ENCODE assay signal across 26 mouse cellular contexts in the genomic region with DNA sequence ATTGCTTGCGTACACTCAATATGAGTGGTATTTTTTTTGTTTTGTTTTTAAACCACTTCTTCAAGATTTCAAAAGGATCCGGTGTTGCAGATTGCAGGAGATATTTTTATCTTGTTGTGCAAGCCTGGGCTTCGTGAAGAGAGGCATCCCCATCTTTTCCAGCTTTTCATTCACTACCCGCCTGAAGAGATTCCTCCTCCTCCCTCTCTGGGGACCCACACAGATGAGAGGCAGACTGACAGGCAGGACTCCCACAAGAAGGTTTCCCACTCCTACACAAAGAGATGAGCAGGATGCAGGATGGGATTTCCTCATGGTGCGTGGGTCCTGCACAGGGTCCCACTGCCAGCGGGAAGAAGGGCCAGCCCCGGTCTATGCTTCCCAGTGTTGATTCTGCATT.
A peak's percentile ranks its signal among the peaks of the same experiment; 100 is the strongest.
DNase-seq lines count a peak whose midpoint lies in the region; ATAC-seq lines count a peak whose summit lies in the region.
"Had no signal": no experiment of that assay in that cellular context is flagged by ENCODE, and none has a peak within 500 bp of the region (broad histone marks: within the 10 kb centered on the region; RNA-seq: fewer than 3 reads in every experiment).

No protein-coding gene starts in this region.

- H3K9ac ChIP-seq in midbrain, embryonic 16.5 days (ENCODE audit: low read depth, low read length), result no peak overlapping the region
- H3K9ac ChIP-seq in midbrain, embryonic 14.5 days (replicated peaks; ENCODE audit: low read length), result no peak overlapping the region
- H3K9ac ChIP-seq in hindbrain, embryonic 14.5 days, result no peak overlapping the region
- H3K9ac ChIP-seq: embryonic facial prominence, embryonic 13.5 days; heart, embryonic 15.5 days; limb, embryonic 13.5 days; neural tube, embryonic 15.5 days had no signal

- DNase-seq in frontal cortex, adult 2 months (ENCODE audit: extremely low spot score in 1 of 2, low spot score in 1 of 2), result peak; percentile 9 to 52
- DNase-seq in frontal cortex, postnatal 36 days (ENCODE audit: low spot score in 2 of 2), result no peak
- DNase-seq in layer of hippocampus, adult 11-12 months (ENCODE audit: low spot score), result peak; percentile 16
- no peak for DNase-seq in layer of hippocampus, postnatal 36 days
- DNase-seq in midbrain, embryonic 14.5 days, result no peak
- DNase-seq in hindbrain, embryonic 14.5 days (ENCODE audit: low spot score), result no peak
- DNase-seq in lung, adult 18-20 months, result no peak
- DNase-seq: adrenal gland, postnatal 14 days; cerebellum, adult 18-20 months; cerebellum, postnatal 10 days; gastrocnemius, postnatal 10 days; heart, postnatal 36 days; kidney, adult 9 months; kidney, postnatal 10 days; lung, postnatal 36 days had no signal

- H3K27ac ChIP-seq in midbrain, embryonic 16.5 days (ENCODE audit: low read length), result 0 out of 2 replicates have a peak overlapping the region, but pooled peaks have one; percentile 23
- H3K27ac ChIP-seq in midbrain, embryonic 14.5 days (replicated peaks; ENCODE audit: low read depth, low read length), result no peak overlapping the region
- H3K27ac ChIP-seq in hindbrain, embryonic 14.5 days, result 0 out of 2 replicates have a peak overlapping the region, but pooled peaks have one; percentile 7
- H3K27ac ChIP-seq: embryonic facial prominence, embryonic 13.5 days; forebrain, embryonic 10.5 days; heart, embryonic 10.5 days; heart, embryonic 15.5 days; limb, embryonic 13.5 days; neural tube, embryonic 15.5 days had no signal

- 71% methylated on average over 7 of the region's 7 CpGs for WGBS in midbrain, embryonic 16.5 days
- 79% methylated on average over 7 of the region's 7 CpGs for WGBS in midbrain, embryonic 14.5 days
- WGBS in hindbrain, embryonic 14.5 days, result 75% methylated on average over 7 of the region's 7 CpGs

- no peak overlapping the region for H3K4me3 ChIP-seq in midbrain, embryonic 16.5 days (ENCODE audit: low read depth, low read length)
- H3K4me3 ChIP-seq in midbrain, embryonic 14.5 days (replicated peaks; ENCODE audit: low read depth, low read length), result no peak overlapping the region
- H3K4me3 ChIP-seq in hindbrain, embryonic 14.5 days (replicated peaks; ENCODE audit: low read length), result no peak overlapping the region
- H3K4me3 ChIP-seq: embryonic facial prominence, embryonic 13.5 days; forebrain, embryonic 10.5 days; heart, embryonic 10.5 days; heart, embryonic 15.5 days; limb, embryonic 13.5 days; neural tube, embryonic 15.5 days had no signal

- ATAC-seq in midbrain, embryonic 16.5 days, result no peak
- no peak for ATAC-seq in midbrain, embryonic 14.5 days (ENCODE audit: low FRiP score, low TSS enrichment)
- no peak for ATAC-seq in hindbrain, embryonic 14.5 days (ENCODE audit: low FRiP score)
- ATAC-seq: CD4-positive, CD25-positive, alpha-beta regulatory T cell, adult 4 months; intestine, postnatal 0 days had no signal

- no peaks in the 10 kb centered on the region for H3K9me3 ChIP-seq in midbrain, embryonic 16.5 days (replicated peaks; ENCODE audit: control insufficient read depth, low read length, poor library complexity, severe bottlenecking)
- H3K9me3 ChIP-seq in midbrain, embryonic 14.5 days (ENCODE audit: control insufficient read depth, low read length), result no peaks in the 10 kb centered on the region
- H3K9me3 ChIP-seq in hindbrain, embryonic 14.5 days (ENCODE audit: control insufficient read depth, low read length), result no peaks in the 10 kb centered on the region
- H3K9me3 ChIP-seq: embryonic facial prominence, embryonic 13.5 days; heart, embryonic 10.5 days; heart, embryonic 15.5 days; limb, embryonic 13.5 days; neural tube, embryonic 15.5 days had no signal

- H3K36me3 ChIP-seq in midbrain, embryonic 16.5 days (ENCODE audit: control insufficient read depth, insufficient read depth, low read length), result no peaks in the 10 kb centered on the region
- H3K36me3 ChIP-seq in midbrain, embryonic 14.5 days (ENCODE audit: control insufficient read depth, insufficient read depth, low read length), result no peaks in the 10 kb centered on the region
- H3K36me3 ChIP-seq in hindbrain, embryonic 14.5 days (replicated peaks; ENCODE audit: control insufficient read depth, insufficient read depth), result no peaks in the 10 kb centered on the region
- H3K36me3 ChIP-seq: heart, embryonic 10.5 days; heart, embryonic 15.5 days; limb, embryonic 13.5 days; neural tube, embryonic 15.5 days had no signal

- H3K4me2 ChIP-seq in midbrain, embryonic 16.5 days (ENCODE audit: low read length), result no peak overlapping the region
- H3K4me2 ChIP-seq in midbrain, embryonic 14.5 days (ENCODE audit: low read length), result no peak overlapping the region
- H3K4me2 ChIP-seq in hindbrain, embryonic 14.5 days (replicated peaks), result no peak overlapping the region
- H3K4me2 ChIP-seq: embryonic facial prominence, embryonic 13.5 days; heart, embryonic 15.5 days; limb, embryonic 13.5 days; liver, embryonic 11.5 days; midbrain, embryonic 11.5 days; neural tube, embryonic 15.5 days had no signal

- H3K4me1 ChIP-seq in midbrain, embryonic 16.5 days (ENCODE audit: control insufficient read depth, insufficient read depth, low read length), result peaks cover 22% of the 10 kb centered on the region
- peaks cover 20% of the 10 kb centered on the region for H3K4me1 ChIP-seq in midbrain, embryonic 14.5 days (ENCODE audit: control insufficient read depth, insufficient read depth, low read length)
- H3K4me1 ChIP-seq in hindbrain, embryonic 14.5 days (replicated peaks; ENCODE audit: control insufficient read depth, insufficient read depth, low read length), result peaks cover 21% of the 10 kb centered on the region

- no peaks in the 10 kb centered on the region for H3K27me3 ChIP-seq in midbrain, embryonic 16.5 days (ENCODE audit: control insufficient read depth, insufficient read depth, low read depth, low read length)
- no peaks in the 10 kb centered on the region for H3K27me3 ChIP-seq in midbrain, embryonic 14.5 days (ENCODE audit: control insufficient read depth, insufficient read depth, low read length)
- H3K27me3 ChIP-seq in hindbrain, embryonic 14.5 days (ENCODE audit: control insufficient read depth, insufficient read depth, low read length), result no peaks in the 10 kb centered on the region
- H3K27me3 ChIP-seq: embryonic facial prominence, embryonic 13.5 days; heart, embryonic 15.5 days; limb, embryonic 13.5 days; neural tube, embryonic 15.5 days had no signal

Comparison
In these comparisons a context has a peak if more than half of its experiments do, and no peak if none do; other contexts are left out.
1. DNase-seq: peak in frontal cortex, adult 2 months (2 of 2) and layer of hippocampus, adult 11-12 months (single experiment); none in frontal cortex, postnatal 36 days (0 of 2), layer of hippocampus, postnatal 36 days (0 of 2), midbrain, embryonic 14.5 days (single experiment), hindbrain, embryonic 14.5 days (single experiment) and lung, adult 18-20 months (0 of 2).